Mouse (Mus musculus) kidney, adult 2 months (tissue): Measurements from ENCODE around the gene Orai3.

ENCODE experiments used
- CTCF ChIP-seq: fragments of 200-500 bp; conservative IDR thresholded peaks from 2 replicates; pipeline ENCODE4 v1.5.1; 2011; ENCODE audit warnings: low read depth, mild to moderate bottlenecking, control low read depth, low read length, moderate library complexity, mixed read lengths; ENCODE audit not compliant: insufficient read depth, insufficient read length
- POLR2A ChIP-seq: fragments of 200-500 bp; IDR thresholded peaks from one replicate; pipeline ENCODE4 v1.6.1; 2011; ENCODE audit warnings: low read depth, low read length, control low read depth

DNA sequence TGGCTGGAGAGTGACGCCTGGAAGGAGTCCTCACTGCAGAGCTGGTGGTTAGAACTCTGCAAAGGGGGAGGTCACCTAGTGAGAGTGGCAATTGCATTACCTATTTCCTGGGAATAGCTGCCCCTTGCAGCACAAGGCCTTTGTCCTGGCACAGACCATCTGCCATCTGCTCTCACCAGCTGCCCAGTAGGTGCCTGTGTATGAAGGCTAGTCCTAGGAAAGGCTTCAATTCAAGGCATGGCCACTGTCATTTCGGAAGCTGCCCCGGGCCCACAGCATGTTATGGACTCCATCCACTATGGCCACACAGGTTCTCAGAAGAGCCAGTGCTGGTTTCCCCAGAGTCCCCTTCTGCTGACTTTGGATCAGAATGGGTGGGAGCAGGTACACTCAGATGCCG is 29.0 kb downstream of the Orai3 start:
- no peak for TF ChIP-seq CTCF
- TF ChIP-seq POLR2A = no peak
